Mouse (Mus musculus) hindbrain, embryonic 15.5 days (tissue): ENCODE data around the gene 1110065P20Rik. TPM values are rescaled to one million over a fixed set of nuclear protein-coding genes. Genes with fewer than 3 reads are reported as not detected.

Source experiments
- ATAC-seq: fragments of 200-750 bp; cut with Nextera tagmentation; 2 replicates; pipeline ENCODE4 v1.8.0; 2017; ENCODE audit warnings: low read depth, moderate number of reproducible peaks, moderate TSS enrichment; ENCODE audit not compliant: low FRiP score
- H3K27ac ChIP-seq: fragments of 300-500 bp; sonication (generic); replicated peaks from 2 replicates; pipeline ENCODE4 v1.5.1; 2015; ENCODE audit warnings: mild to moderate bottlenecking, inconsistent platforms
- H3K27me3 ChIP-seq: fragments of 300-500 bp; sonication (generic); 2 replicates; pipeline ENCODE4 v1.6.1; 2015; ENCODE audit warnings: control low read depth, inconsistent platforms
- H3K36me3 ChIP-seq: fragments of 300-500 bp; sonication (generic); 2 replicates; pipeline ENCODE4 v1.6.1; 2015; ENCODE audit warnings: control low read depth, inconsistent platforms
- H3K4me1 ChIP-seq: fragments of 300-500 bp; sonication (generic); replicated peaks from 2 replicates; pipeline ENCODE4 v1.6.1; 2015; ENCODE audit warnings: control low read depth, inconsistent platforms
- H3K4me2 ChIP-seq: fragments of 300-500 bp; sonication (generic); 2 replicates; pipeline ENCODE4 v1.6.1; 2015; ENCODE audit warnings: moderate library complexity, mild to moderate bottlenecking, inconsistent platforms
- H3K4me3 ChIP-seq: fragments of 300-500 bp; sonication (generic); 2 replicates; pipeline ENCODE4 v1.5.1; 2015; ENCODE audit warnings: mild to moderate bottlenecking, inconsistent platforms
- H3K9ac ChIP-seq: fragments of 300-500 bp; sonication (generic); 2 replicates; pipeline ENCODE4 v1.6.1; 2015; ENCODE audit warnings: inconsistent platforms
- H3K9me3 ChIP-seq: fragments of 300-500 bp; sonication (generic); 2 replicates; pipeline ENCODE4 v1.6.1; 2016; ENCODE audit warnings: control low read depth, inconsistent platforms
- WGBS: fragments of 180-500 bp; shearing (Covaris S2); methylation state at CpG from one replicate; pipeline ENCODE4 v1.1.7; 2015; 5-methylcytosine and 5-hydroxymethylcytosine counted together
- polyA plus RNA-seq: library from polyadenylated mRNA; unstranded; fragments of >200 nt; fragmentation: Nextera tagmentation; extraction: Ambion mirVana; gene quantifications from 2 replicates; pipeline ENCODE4 v1.2.1, GENCODE M21; 2015

Gene 1110065P20Rik
- polyA plus RNA-seq, 1 experiment from 2014 or later, result 103 TPM

DNA sequence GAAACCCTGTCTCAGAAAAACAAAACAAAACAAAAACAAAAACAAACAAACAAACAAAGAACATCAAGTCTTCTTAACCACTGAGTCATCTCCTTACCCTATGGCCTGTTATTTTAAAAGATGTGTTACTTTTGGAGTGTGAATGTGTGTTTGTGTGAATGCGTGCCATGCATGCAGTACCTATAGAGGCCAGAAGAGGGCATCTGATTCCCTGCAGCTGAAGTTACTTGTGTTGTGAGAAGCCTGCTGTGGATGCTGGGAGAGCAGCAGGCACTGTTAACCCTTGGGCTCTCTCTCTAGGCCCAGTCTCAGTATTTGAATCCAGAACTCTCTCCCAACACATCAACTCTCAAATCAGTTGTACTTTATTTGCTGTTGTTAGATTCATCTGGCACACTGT, 21.7 kb upstream of the 1110065P20Rik start:
- Histone ChIP-seq H3K9me3 (no peaks in the 10 kb centered on the region), H3K9ac (no peak overlapping the region), H3K36me3 (no peaks in the 10 kb centered on the region), H3K4me2 (no peak overlapping the region), H3K27me3 (no peaks in the 10 kb centered on the region), H3K27ac (no peak overlapping the region), H3K4me3 (no peak overlapping the region), H3K4me1 (no peaks in the 10 kb centered on the region)
- no peak for ATAC-seq
- WGBS, result 94% methylated on average over 1 of the region's 1 CpGs

GRCm38 (mm10) chr4:124861283-124862188, 10.5 kb upstream of the 1110065P20Rik start, which contains the start of gene Maneal:
Maneal (minus strand) TSS chr4:124862171.
- H3K9me3 ChIP-seq, result no peaks in the 10 kb centered on the region
- WGBS, result 2% methylated on average over 64 of the region's 77 CpGs
- H3K36me3 ChIP-seq, result peaks cover 21% of the 10 kb centered on the region
- peak within 1 kb of the TSS; percentile 93 for H3K4me2 ChIP-seq
- ATAC-seq, result peak; percentile 40
- H3K9ac ChIP-seq, result peak within 1 kb of the TSS; percentile 83
- H3K4me1 ChIP-seq, result peaks cover 26% of the 10 kb centered on the region
- H3K27ac ChIP-seq, result peak within 1 kb of the TSS; percentile 85
- no peaks in the 10 kb centered on the region for H3K27me3 ChIP-seq
- peak within 1 kb of the TSS; percentile 83 for H3K4me3 ChIP-seq

- no peaks in the 10 kb centered on the region for H3K9me3 ChIP-seq
- no peaks in the 10 kb centered on the region for H3K27me3 ChIP-seq
- no peak overlapping the region for H3K27ac ChIP-seq
- H3K4me1 ChIP-seq, result peaks cover 26% of the 10 kb centered on the region
- peaks cover 32% of the 10 kb centered on the region for H3K36me3 ChIP-seq
- no peak for ATAC-seq
- H3K9ac ChIP-seq, result peak overlapping the region; percentile 83
- WGBS, result 18% methylated on average over 7 of the region's 7 CpGs
- H3K4me2 ChIP-seq, result peak overlapping the region; percentile 93
- peak overlapping the region; percentile 83 for H3K4me3 ChIP-seq
Observed at GRCm38 (mm10) chr4:124860446-124860845, 9.4 kb upstream of the 1110065P20Rik start.

DNA sequence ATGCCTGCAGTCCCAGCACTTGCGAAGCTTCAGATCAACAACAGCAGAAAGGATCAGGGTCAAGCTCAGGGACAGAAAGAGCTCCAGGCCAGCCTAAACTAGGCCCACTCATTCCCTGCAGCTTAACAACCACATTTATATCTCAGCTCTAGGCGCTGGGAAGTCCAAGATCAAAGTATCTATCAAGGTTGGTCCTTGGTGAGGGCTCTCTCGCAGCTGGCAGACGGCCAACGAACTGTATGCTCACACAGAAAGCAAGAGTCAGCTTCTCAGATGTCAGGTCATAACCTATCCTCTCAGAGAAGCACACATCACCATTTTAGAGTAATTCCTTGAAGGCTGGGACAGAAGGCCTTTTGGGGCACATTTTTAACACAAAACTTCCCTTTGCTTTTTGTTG, 7.4 kb upstream of the 1110065P20Rik start:
- no peak overlapping the region for H3K27ac ChIP-seq
- H3K9ac ChIP-seq, result no peak overlapping the region
- no peaks in the 10 kb centered on the region for H3K9me3 ChIP-seq
- WGBS, result 80% methylated on average over 5 of the region's 5 CpGs
- no peak overlapping the region for H3K4me2 ChIP-seq
- peaks cover 31% of the 10 kb centered on the region for H3K4me1 ChIP-seq
- H3K4me3 ChIP-seq, result no peak overlapping the region
- H3K27me3 ChIP-seq, result no peaks in the 10 kb centered on the region
- ATAC-seq, result no peak
- peaks cover 51% of the 10 kb centered on the region for H3K36me3 ChIP-seq

DNA sequence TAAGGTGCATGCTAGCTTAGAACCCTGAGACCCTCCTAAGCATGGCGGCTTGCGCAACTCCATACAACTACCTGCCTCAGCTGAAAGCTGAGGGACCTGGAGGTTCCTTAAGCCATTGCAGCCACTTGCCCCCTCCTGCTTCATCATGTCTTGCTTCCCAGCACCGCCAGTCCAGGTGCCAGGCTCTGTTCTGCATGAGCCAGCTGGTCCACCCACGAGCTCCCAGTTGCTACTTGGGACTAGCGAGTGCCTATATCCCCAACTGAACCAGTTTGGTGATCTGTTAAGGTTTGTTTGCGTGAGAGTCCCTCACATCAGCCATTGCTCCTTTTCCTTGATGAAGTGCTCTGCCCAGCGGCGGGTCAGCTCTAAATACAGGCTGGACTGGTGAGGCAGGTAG, 5.3 kb upstream of the 1110065P20Rik start:
- no peaks in the 10 kb centered on the region for H3K27me3 ChIP-seq
- no peak for ATAC-seq
- H3K4me2 ChIP-seq, result no peak overlapping the region
- peaks cover 40% of the 10 kb centered on the region for H3K4me1 ChIP-seq
- no peak overlapping the region for H3K27ac ChIP-seq
- H3K36me3 ChIP-seq, result peaks cover 51% of the 10 kb centered on the region
- 94% methylated on average over 8 of the region's 8 CpGs for WGBS
- H3K9ac ChIP-seq, result no peak overlapping the region
- H3K9me3 ChIP-seq, result no peaks in the 10 kb centered on the region
- H3K4me3 ChIP-seq, result no peak overlapping the region

GRCm38 (mm10) chr4:124850261-124850913, 609 bp downstream of the 1110065P20Rik start, which contains the start of gene Yrdc:
Yrdc (plus strand) TSS chr4:124850679.
- Histone ChIP-seq H3K4me3 (peak within 1 kb of the TSS; percentile 86), H3K9me3 (no peaks in the 10 kb centered on the region), H3K36me3 (peaks cover 18% of the 10 kb centered on the region), H3K27ac (peak within 1 kb of the TSS; percentile 99), H3K27me3 (no peaks in the 10 kb centered on the region), H3K4me2 (peak within 1 kb of the TSS; percentile 90), H3K9ac (peak within 1 kb of the TSS; percentile 91), H3K4me1 (peaks cover 47% of the 10 kb centered on the region)
- WGBS, result 0% methylated on average over 70 of the region's 90 CpGs
- ATAC-seq, result peak; percentile 92

DNA sequence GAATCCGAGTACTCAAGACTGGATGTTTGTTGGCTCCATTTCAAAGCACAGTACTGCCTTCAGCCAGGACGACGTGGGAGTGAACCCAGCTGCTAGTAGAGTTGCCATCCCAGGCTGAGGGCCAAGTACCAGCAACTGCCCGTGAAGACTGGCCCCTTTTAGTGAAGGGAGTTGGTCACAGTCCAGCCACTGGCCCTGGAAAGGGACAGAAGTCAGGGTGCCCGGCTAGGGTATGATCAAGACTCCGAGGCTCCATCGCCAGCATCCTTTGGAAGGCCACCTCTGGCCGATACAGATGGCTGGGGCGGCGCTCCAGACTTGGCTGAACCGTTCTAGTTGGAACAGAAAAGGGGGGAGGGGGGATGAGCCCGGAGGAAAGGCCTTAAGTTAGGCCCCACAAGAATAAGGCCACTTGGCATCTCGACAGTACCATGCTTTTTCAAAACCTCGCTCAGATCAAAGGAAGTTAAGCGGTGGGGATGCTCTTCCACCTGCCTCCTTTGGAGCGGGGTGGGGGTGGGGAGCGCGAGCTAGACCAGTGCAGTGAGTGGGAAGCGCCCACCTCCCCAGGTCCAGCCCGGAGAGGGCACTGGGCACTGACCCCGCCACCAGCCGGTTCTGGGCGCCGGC, 1.2 kb downstream of the 1110065P20Rik start:
- H3K4me3 ChIP-seq, result peak overlapping the region; percentile 86
- WGBS, result under 1% methylated on average over 24 of the region's 24 CpGs
- ATAC-seq, result peak; percentile 49
- H3K4me1 ChIP-seq, result peaks cover 47% of the 10 kb centered on the region
- peak overlapping the region; percentile 91 for H3K9ac ChIP-seq
- no peaks in the 10 kb centered on the region for H3K27me3 ChIP-seq
- peak overlapping the region; percentile 99 for H3K27ac ChIP-seq
- H3K4me2 ChIP-seq, result peak overlapping the region; percentile 90
- H3K36me3 ChIP-seq, result peaks cover 14% of the 10 kb centered on the region
- H3K9me3 ChIP-seq, result no peaks in the 10 kb centered on the region

DNA sequence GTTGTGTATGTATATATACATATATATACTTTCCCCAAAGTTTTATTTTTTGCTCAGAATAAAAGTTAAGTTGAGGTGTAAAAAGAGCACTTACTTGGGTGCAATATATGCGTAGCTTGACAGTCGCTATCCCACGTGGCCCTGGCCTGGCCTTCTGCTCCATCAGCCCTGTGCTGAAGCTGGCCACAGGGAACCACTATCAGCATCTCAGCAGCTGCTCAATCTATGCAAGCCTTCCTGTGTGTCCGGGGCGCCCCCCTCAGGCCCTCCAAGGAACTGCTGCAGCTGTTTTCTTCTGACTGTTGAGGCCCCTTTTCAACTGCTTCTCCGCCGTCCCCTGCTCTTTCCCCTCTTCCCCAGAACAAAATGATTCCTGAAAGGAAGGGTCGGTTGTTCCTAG, 3.4 kb downstream of the 1110065P20Rik start:
- ATAC-seq, result no peak
- H3K27ac ChIP-seq, result peak overlapping the region; percentile 41; the same call in 1 of the 2 replicates

GRCm38 (mm10) chr4:124843493-124843892, 7.5 kb downstream of the 1110065P20Rik start:
- H3K9me3 ChIP-seq, result no peaks in the 10 kb centered on the region
- H3K36me3 ChIP-seq, result peaks cover 25% of the 10 kb centered on the region
- no peak for ATAC-seq
- no peak overlapping the region for H3K9ac ChIP-seq
- 57% methylated on average over 11 of the region's 11 CpGs for WGBS
- H3K4me2 ChIP-seq, result no peak overlapping the region
- no peaks in the 10 kb centered on the region for H3K27me3 ChIP-seq
- no peak overlapping the region for H3K4me3 ChIP-seq
- peaks cover 14% of the 10 kb centered on the region for H3K4me1 ChIP-seq
- H3K27ac ChIP-seq, result no peak overlapping the region

More for the DNA sequence above, 3.4 kb downstream of the 1110065P20Rik start:
- peaks cover 3% of the 10 kb centered on the region; the same call in 1 of the 2 replicates for H3K36me3 ChIP-seq
- H3K9me3 ChIP-seq, result no peaks in the 10 kb centered on the region
- H3K9ac ChIP-seq, result no peak overlapping the region
- 6% methylated on average over 8 of the region's 8 CpGs for WGBS
- peaks cover 34% of the 10 kb centered on the region for H3K4me1 ChIP-seq
- no peak overlapping the region for H3K4me2 ChIP-seq
- no peak overlapping the region for H3K4me3 ChIP-seq
- H3K27me3 ChIP-seq, result no peaks in the 10 kb centered on the region

DNA sequence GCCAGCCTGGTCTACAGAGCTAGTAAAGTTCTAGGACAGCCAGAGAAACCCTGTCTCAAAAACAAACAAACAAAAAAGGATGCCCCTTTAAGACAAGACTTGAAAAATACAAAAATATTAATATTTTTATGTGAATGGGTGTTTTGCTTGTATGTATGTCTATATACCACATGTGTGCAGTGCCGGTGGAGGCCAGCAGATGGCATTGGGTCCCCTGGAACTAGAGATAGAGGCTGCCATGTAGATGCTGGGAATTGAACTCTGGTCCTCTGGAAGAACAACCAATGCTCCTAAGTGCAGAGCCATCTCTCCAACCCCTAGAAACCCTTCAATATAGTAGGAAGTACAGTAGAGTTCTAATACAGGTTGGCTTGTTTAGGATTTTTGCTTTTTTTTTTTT, 10.0 kb downstream of the 1110065P20Rik start:
- H3K27ac ChIP-seq, result no peak overlapping the region
- WGBS, result 95% methylated on average over 1 of the region's 1 CpGs
- H3K4me3 ChIP-seq, result no peak overlapping the region
- H3K27me3 ChIP-seq, result no peaks in the 10 kb centered on the region
- no peak overlapping the region for H3K4me2 ChIP-seq
- no peak overlapping the region for H3K9ac ChIP-seq
- no peak for ATAC-seq
- H3K36me3 ChIP-seq, result peaks cover 39% of the 10 kb centered on the region
- H3K4me1 ChIP-seq, result no peaks in the 10 kb centered on the region
- no peaks in the 10 kb centered on the region for H3K9me3 ChIP-seq

- no peak overlapping the region for H3K9ac ChIP-seq
- WGBS, result 78% methylated on average over 14 of the region's 14 CpGs
- no peak overlapping the region for H3K4me3 ChIP-seq
- peaks cover 42% of the 10 kb centered on the region for H3K36me3 ChIP-seq
- ATAC-seq, result no peak
- H3K4me1 ChIP-seq, result no peaks in the 10 kb centered on the region
- no peak overlapping the region for H3K27ac ChIP-seq
- no peaks in the 10 kb centered on the region for H3K27me3 ChIP-seq
- H3K4me2 ChIP-seq, result no peak overlapping the region
- H3K9me3 ChIP-seq, result no peaks in the 10 kb centered on the region
Observed at GRCm38 (mm10) chr4:124838035-124838700, 12.8 kb downstream of the 1110065P20Rik start.
